Mouse (Mus musculus) urinary bladder, postnatal 14 days (tissue): ENCODE results near the gene Dlx1.

ENCODE experiments used
- DNase-seq: peaks from one replicate; pipeline ENCODE4 v3.0.0; 2021; ENCODE audit warnings: low spot score

Gene Dlx1

DNA sequence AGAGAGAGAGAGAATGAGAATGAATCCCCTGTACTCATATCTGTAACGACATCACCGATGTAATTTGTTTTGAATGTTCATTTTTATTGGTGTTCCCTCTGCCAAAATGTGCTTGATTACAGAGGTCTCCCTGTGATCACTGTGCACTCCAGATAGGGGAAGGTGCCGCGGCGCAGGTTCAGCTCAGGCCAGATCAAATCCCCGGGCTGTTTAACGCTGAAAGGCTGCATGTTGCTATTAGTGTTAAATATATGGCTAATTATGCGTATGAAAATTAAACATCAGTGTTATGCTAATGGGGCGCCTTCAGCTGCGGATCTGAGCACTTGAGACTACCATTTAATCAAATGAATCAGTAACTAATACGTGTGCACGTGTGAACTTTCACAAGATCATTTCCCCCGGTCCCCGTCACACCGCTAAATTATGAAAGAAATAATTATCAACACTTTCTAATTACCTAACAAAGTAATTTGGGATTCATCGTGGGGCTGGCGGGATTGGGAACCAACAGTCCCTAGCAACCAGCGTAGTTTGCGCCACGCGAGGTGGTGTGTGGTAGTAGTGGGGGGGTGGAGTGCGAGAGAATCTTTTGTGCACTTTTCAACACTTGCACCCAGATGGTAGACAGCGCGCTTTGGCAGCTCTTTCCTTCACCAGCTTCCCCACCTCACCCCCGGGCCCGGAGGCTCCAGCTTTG is at the start of gene Dlx1:
Gene Dlx1 (plus strand): TSS at position 100 of the 700 bp plus-strand sequence.
- no peak for DNase-seq

DNA sequence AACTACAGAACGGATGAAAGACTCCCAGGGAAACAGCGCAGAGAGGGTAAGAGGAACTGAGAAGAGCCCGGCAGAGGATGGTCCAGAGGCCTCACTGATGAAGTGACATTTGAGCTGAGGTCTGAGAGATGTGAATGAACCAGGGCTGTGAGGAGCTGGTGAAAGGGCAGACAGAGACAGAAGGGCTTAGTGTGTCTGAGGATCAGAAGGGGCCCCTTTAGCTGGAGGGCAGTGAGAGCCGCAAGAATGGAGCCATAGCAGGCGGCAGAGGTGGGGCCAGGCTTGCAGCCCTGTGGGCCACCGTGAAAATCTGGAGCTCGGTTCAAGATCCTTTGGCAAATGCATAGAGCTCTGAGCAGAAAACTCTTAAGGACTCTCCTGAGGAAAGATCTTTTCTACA is 48.0 kb upstream of the Dlx1 start:
- DNase-seq = no peak

DNA sequence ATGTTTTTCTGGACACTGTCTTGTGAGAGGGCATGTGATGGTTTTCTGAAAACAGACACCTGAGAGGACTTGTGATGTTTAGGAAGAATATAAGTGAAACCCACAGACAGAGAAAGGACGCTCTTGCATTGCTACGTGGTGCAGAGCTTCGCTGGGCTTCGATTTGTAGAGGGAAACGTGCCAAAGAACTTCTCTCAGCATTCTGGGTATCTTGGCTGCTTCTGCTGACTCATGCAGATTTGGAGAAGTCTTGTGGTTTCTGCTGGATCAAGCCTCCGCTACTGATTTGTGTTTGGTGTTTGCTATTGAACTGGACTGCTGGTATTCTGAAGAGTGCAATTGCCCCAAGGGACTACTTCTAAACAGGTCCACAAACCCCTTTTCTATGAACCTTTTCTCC is 46.1 kb upstream of the Dlx1 start:
- DNase-seq = no peak

DNA sequence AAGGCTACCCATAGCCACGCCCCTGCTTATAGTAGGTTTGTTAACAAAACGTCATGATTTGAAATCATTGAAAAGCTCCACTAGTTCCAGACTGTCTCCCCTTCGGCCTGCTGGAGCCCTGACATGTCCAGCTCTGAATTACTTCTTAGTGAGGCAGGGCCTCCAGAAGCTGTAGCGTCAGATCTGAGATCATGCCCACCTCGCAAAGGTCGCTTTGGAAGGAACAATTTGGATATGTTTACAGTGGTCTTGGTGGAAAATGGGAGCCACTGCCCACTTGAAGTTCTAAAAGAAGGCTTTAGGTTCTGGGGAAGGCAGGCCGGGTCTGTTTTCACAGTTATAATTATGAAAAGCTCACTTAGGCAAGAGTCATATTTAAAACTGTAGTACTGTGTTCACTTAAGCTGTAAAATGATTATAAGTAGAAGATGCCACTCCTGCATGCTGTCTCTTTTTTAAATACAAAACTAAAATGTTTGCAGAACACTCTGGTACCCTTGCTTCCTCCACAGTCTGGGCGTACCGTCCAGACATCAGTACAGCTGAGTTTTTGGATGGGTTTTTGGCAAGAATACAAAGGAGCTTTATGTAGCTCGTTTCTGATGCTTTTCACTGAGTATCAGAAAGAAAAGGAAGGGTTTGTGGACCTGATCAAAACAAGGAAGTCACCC is 44.7 kb upstream of the Dlx1 start:
- no peak for DNase-seq

DNA sequence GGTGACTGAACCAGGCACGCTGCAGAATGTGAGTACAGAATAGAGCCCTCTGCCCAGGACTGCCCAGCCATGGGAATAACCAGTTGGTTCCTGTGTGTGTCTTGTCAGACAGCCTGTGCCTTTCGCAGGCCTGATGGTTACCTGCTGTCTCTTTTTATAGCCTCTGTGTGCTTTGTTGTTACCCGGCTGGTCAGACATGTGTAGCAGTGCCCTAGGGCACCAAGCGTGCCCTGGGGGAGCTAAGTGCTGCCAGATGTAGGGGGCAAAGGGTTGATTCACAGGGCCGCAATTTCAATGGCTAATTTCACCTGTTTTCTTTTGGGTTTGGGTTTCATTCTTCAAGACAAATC is 44.2 kb upstream of the Dlx1 start:
- no peak for DNase-seq

DNA sequence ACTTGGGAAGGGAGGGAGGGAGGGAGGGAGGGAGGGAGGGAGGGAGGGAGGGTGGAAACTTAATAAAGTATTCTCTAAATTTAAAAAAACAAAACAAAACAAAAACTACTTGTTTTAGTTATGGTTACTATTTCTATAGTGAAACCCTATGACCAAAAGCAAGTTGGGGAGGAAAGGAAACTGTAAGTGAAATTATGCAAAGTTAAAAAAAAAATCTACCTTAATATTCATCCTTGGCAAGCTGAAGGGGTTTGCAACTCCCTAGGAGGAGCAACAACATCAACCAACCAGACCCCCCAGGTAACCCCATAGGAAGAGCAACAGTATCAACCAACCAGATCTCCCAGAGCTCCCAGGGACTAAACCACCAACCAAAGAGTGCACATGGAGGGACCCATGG is 36.6 kb upstream of the Dlx1 start:
- DNase-seq = no peak

DNA sequence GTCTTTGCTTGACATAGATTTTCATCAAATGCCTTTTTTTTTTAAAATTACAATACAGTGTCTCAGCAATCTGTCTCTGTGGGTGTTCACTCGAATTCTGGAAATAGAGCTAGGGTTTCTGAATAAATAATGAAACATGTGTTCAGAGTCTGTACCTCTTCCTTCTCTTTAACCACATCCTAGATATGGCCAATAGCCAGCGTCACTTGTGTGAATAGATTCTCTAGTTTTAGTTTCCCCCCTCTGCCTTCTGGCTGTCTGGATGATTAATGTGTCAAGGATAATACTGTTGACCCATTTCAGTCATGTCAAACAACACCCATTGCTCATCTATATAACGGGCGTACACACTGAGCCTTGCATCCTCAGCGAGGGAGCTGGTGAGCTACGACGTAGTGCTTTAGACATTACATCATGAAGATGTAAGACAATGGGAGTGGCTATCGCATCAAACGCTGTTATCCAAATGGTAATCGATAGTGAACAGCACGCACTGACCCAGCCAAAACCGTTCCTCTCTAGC is 34.7 kb upstream of the Dlx1 start:
- no peak for DNase-seq

DNA sequence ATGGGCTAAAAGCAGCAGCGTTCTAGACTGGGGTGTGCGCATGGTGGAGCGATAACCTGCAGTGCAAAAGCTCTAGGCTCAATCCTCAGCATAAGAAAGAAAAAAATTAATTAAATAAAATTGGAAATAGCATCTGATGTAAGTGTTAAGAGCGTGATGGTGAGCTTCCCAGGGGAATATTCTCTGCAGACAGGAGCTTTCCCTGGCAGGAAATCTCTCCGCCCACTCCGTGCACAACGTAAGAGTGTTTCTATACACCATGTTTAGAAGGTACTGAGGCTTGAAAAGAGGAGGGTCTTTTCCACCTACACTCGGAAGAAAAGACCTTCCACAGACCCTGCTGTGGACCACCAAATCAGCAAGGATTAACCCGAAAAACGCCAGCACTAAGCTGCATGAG is 33.4 kb upstream of the Dlx1 start:
- DNase-seq = no peak

DNA sequence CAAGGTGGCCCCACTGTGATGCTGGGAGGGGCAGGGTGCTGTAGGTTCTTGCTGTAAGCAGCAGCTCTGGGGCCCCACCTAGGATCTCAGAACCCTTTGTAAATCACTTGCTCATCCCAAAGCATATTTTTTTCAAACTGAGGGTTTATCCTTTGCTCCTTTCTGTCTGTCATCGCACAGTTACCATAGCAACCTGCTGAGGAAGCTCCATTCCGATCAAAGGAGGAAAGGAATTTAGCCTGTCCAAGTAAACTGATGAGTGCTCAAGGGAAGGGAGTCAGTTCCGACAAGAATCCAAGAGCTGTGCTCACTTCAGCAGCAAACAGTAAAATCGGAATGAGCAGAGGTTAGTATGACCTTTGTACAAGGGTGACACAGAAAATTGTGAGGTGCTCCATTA is 32.9 kb upstream of the Dlx1 start:
- DNase-seq = no peak

DNA sequence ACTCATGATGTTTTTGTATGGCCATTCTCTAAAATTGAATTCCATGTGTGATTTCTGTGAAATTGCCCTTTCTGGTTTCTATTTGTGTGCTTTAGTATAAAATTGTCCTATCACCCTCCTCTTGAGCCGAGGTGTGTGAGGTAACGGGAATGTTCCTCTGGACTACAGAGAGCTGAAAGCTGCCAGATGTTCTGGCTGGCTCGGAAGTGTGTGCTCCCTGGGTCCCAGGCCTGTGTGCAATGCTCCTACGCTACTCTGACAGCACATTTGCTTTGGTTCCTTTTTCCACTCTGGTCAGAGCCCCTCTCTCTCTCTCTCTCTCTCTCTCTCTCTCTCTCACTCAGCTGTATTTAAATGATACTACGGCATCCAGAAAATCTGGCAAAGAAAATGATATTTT is 30.7 kb upstream of the Dlx1 start:
- no peak for DNase-seq

DNA sequence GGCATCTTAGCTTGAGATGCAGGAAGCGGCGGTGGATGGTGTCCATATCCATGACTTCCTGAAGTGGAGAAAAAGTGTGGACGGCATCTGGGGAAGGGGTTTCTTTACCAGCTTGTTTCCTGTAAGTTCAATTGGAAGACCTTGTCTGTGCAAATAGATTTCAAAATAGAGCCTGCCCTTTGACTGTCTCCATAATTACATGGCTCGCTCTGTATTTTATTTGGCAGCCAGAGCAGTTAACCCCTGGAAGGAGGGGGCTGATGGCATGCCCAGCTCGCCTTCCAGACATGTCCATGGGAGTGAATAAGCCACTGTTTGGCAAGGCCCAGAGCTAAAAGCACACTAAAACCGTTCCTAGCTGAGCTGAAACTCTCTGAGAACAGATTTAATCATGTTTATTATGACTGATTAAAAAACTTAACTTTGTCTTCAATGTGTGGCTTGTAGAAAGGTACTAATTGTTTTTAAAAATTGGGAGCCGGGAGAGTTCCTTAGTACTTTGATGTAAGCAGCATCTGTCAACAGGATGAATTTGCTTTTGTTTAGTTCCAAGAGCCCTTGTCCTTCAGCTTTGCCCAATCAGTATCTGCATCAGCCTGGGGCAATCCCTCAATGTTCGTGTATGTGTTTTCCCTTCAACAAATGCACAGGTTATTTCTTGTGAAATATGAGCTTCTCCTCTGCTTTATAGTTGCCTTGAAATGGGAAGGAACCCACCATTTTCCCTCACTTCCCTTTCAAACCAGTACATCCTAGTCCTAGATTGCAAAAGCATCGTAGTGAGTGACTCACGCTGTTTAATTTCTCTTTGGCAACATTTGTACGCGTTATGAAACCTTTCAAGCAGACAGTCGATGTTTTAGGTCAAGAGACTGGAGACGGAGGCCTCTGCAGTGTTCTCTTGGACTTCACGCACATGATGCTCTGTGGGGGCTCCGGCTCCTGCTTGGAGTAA is 28.4 kb upstream of the Dlx1 start:
- no peak for DNase-seq

DNA sequence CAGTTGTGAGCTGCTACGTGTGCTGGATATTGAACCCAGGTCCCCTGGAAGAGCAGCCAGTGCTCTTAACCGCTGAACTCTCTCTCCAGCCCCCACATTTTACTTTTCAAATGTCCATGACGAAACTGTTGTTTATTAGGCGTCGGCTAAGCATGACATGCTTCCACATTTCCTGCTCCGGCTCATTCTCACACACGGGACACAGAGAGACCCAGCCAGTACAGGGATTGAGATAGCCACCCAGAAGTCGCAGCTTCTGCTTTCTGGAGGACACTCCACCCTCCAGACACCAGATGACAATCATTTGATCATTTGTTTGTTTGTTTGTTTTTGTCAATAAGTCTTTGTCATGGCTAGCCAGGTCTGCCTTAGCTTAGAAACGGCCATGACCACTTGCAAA is 23.1 kb upstream of the Dlx1 start:
- DNase-seq = no peak

DNA sequence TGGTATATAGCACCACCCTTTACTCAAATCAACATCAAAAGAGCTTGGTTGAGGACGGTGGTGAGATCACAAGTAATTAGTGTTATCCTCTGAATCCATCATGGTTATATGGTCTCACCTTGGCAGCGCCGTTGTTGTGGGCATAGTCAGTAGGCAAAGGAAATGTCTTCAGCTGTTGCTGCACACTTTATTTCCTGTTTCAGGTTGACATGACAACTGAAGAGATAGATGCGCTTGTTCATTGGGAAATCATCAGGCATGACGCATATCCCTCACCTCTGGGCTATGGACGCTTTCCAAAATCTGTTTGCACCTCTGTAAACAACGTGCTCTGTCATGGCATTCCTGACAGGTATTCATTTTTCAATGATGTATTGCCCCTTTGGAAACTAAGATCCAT is 16.7 kb upstream of the Dlx1 start:
- no peak for DNase-seq

DNA sequence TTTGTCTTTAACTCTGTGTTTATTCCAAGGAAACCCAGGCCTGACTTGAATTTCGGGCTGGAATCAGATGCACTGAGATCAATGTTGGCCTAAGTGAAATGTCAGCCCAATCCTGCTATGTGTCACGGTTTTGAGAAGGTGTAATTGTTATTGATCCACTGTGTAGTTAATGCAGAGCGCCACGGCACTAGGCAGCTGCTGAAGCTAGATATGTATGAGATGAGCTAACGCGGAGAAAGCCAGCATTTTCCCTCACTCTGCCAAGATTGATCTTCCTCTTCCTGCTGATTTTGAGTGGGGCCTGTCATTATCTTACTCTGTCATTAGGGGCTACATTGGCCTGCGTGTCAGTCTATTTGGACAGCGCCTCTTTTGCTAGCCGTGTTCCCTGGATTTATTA is 15.6 kb upstream of the Dlx1 start:
- no peak for DNase-seq

DNA sequence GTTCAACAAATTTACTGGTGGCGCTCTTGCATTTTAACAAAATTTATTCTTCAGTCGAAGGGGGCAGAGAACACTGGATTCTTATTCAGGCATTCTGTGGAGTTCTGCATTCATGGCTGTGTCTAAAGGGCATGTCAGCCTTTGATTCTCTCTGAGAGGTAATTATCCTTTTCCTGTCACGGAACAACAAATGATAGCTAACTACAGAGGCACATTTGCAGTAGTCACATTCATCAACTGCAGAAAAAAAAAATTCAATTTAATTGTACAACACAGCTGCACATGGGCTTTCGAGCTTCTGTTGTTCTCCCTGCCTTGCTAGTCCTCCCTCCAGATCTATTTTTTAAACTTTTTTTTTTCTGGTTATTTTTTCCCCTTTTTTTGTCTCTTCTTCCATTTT is 10.9 kb upstream of the Dlx1 start:
- DNase-seq = no peak

DNA sequence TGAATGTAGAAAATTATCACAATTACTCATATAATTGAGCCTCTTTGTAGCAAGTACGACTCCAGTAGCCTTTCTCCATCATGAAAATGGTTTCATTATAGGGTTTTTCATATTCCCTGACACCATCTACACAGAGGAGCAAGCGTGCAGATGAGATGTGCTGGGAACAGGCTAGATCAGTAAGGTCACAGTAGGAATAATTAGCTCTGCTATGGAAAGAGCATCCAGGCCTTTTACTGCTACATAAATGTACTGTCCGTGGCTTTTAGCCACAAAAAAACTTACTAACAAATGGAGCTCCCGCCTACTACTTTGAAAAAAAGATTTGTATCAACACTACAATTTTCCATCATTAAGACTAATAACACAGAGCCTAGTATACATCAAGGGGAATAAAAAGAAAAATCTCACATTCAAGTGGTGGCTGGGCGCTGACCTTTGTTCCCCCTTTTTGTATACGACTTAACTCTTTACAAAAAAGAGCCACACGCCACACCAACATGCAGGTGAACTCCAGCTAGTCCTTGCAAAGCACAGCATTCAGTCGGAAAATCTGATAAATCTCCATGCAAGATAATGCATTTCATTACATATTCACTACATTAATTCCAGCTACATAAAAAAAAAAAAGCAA is 10.3 kb upstream of the Dlx1 start:
- DNase-seq = no peak

DNA sequence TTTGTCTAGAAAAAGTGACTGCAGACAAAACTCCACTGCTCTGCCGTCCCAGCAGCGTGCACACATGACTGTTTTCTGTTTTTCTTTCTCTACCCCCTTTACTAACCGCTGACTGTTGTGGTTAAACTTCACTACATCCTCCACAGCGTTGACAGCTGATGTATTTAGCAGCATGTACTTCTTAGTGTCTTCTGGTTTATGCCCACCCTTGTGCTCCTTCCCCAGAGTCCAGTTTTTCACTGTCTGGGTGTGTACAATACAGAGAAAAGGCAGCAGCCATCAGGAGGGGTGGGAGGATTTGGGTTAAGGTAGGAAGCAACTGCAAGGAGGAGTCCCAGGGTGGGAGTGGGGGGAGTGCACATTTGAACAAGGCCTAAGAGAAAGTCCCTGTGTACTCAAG is 5.0 kb upstream of the Dlx1 start:
- no peak for DNase-seq

DNA sequence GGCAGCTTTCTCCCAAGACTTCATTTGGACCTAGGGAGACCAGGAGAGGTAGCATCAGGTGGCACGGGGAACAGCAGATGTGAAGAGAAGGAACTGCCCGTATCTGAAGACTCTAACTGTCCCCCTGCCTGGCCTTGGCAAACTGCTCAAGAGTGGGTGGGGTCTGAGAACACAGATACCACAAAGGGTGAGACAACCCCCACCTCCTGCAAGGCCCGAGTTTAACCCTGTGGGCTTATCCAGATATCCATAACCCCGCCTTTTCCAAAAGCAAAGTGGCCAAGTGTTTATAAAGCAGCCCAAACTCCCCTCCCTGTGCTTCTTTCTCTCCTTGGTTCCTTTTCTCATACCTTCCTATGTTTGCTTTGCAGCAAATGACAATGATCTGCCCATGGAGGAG is 4.5 kb upstream of the Dlx1 start:
- DNase-seq = no peak

DNA sequence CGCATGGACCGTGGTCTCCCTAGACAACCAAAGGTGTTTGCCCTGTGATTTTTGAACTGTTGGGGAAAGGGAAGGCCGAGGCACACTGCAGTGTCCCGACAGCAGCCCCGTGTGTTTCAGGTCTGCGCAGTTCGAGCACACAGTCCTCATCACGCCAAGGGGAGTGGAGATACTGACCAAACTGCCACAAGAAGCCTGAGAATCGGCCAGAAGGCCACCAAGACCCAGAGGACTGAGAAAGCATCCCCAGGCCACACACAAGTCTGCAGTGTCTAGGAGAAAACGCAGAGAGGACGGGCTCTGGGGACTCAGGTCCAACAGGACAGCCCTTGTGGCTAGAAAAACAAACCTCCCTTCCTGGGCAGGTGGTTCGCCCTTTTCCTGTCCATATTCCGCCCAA is 3.1 kb upstream of the Dlx1 start:
- no peak for DNase-seq

DNA sequence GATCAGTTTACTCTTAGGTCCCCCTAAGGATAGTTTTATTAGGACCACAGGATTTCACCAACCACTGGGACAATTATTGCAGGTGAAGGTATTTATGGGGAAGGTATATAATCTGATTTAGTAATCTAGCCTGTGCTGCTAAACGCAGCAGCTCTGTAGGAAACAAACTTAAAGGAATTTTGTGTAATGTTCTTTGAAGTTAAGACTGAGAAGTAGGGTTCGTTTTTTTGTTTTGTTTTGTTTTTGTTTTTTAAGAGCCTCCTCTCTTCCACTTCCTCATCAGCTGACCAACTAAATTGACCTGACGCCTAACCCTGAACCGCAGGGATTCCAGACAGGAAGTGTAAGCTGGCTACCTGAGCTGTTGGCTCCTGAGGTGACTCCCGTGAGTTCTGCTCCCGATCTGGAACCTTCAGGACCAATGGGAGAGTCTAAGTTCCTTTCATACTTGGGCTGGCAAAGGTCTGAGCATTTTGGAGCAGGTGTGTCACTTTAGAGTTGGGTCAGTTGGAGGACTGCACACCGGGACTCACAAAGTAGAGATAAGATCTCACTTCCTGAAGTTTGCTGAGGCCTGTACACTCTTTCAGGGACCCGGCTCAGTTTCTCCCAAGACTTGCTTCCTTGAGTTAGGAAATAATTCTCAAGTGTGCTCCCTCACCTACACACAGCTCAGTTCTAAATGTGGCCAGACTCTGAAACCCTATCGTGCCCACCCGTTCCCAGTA is 1.2 kb upstream of the Dlx1 start:
- no peak for DNase-seq

DNA sequence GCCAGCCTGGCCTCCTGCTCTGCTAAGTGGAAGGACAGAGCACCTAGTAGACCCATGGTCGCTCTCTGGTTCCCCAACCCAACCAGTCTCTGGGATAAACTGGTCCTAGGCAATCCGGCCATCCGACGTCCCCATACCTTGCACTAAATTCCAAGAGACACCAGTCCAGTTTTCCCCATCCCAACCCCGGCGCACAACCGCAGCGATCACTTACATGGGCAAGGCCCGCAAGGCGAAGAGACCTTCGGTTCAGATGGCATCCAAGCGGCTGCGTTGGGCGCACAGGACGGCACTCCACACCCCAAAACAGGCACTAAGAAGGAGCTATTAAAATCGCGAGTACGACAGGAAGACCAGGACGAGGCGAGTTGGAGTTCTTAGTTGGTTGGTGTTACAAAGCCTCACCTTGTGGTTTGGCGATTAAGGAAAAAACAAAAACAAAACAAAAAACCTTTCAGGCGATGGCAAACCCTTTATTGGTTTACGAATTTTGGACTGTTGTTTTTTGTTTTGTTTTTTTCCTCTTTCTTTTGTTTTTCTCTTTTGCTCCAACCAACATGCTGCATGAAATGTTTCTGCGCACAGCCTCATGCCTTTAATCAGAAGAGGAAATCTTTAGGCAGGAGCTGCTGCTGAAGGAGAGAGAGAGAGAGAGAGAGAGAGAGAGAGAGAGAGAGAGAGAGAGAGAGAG is 445 bp upstream of the Dlx1 start:
- DNase-seq = no peak
